Comparison of ENCODE assay signal across 9 mouse cellular contexts in the genomic region with DNA sequence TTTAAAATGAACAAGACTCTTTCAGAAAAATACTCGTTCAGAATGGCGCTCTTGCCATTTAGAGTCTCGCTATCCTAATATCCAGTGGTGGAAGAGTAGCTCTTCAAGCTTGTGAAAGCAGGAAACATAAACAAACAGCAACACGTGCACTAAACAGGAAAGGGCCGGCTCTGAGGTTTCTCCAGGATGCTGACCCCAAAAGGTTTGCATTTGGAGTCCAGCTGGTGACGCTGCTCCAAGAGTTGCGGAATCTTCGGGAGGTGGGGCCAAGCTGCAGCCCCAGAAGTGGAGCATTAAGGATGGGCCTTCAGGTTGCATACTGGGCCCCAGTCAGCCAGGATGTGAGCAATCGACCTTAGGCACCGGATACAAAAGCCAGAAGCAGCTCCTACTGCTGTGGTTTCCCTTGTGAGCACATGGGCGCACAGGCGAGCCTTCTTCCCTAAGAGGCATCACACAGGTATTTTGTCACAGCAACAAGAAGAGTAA.
DNase-seq lines count a peak whose midpoint lies in the region; ATAC-seq and TF ChIP-seq lines count a peak whose summit lies in the region.
"Had no signal": no experiment of that assay in that cellular context is flagged by ENCODE, and none has a peak within 500 bp of the region (broad histone marks: within the 10 kb centered on the region; RNA-seq: fewer than 3 reads in every experiment).

No protein-coding gene starts in this region.

- no peak overlapping the region for H3K9ac ChIP-seq in limb, embryonic 14.5 days (ENCODE audit: low read depth, low read length, severe bottlenecking)
- H3K9ac ChIP-seq in forebrain, embryonic 13.5 days: no peak overlapping the region
- H3K9ac ChIP-seq in forebrain, embryonic 15.5 days (replicated peaks): no peak overlapping the region

- no peaks in the 10 kb centered on the region for H3K27me3 ChIP-seq in limb, embryonic 14.5 days (ENCODE audit: control insufficient read depth, insufficient read depth, low read length)
- no peaks in the 10 kb centered on the region; the same call in 1 of the 2 replicates for H3K27me3 ChIP-seq in forebrain, embryonic 13.5 days
- H3K27me3 ChIP-seq in forebrain, embryonic 15.5 days: no peaks in the 10 kb centered on the region

- 26% methylated on average over 12 of the region's 12 CpGs for WGBS in limb, embryonic 14.5 days
- 80% methylated on average over 12 of the region's 12 CpGs for WGBS in forebrain, embryonic 13.5 days
- WGBS in forebrain, embryonic 15.5 days: 79% methylated on average over 12 of the region's 12 CpGs

- 0 out of 2 replicates have a peak, but pooled peaks cover 4% of the 10 kb centered on the region for H3K36me3 ChIP-seq in limb, embryonic 14.5 days (ENCODE audit: control insufficient read depth, insufficient read depth, low read length)
- no peaks in the 10 kb centered on the region for H3K36me3 ChIP-seq in forebrain, embryonic 13.5 days (ENCODE audit: poor library complexity, severe bottlenecking)
- H3K36me3 ChIP-seq in forebrain, embryonic 15.5 days: no peaks in the 10 kb centered on the region

- peak overlapping the region; percentile 37; the same call in 1 of the 2 replicates for H3K4me2 ChIP-seq in limb, embryonic 14.5 days (replicated peaks; ENCODE audit: low read depth, low read length, severe bottlenecking)
- no peak overlapping the region for H3K4me2 ChIP-seq in forebrain, embryonic 13.5 days
- no peak overlapping the region for H3K4me2 ChIP-seq in forebrain, embryonic 15.5 days (replicated peaks)

- intact Hi-C loops in heart, postnatal 25 days (cut with DNase I): loop anchor here (5.0 kb wide), 1 partner anchor 34 kb away; no protein-coding TSS in a partner anchor
- intact Hi-C loops in left cerebral cortex, postnatal 25 days (cut with DNase I): no loop called here

- H3K4me1 ChIP-seq in brown adipose tissue, adult 24 weeks (ENCODE audit: control insufficient read depth, insufficient read depth, insufficient read length, low read length): peaks cover 43% of the 10 kb centered on the region
- H3K4me1 ChIP-seq in limb, embryonic 14.5 days (ENCODE audit: control insufficient read depth, insufficient read depth, low read length): peaks cover 60% of the 10 kb centered on the region
- no peaks in the 10 kb centered on the region for H3K4me1 ChIP-seq in forebrain, embryonic 13.5 days
- H3K4me1 ChIP-seq in forebrain, embryonic 15.5 days: no peaks in the 10 kb centered on the region; the same call in 1 of the 2 replicates

- peak; percentile 24 for ATAC-seq in limb, embryonic 14.5 days (ENCODE audit: low FRiP score, low read depth)
- ATAC-seq in forebrain, embryonic 13.5 days: no peak
- no peak for ATAC-seq in forebrain, embryonic 15.5 days (replicated peaks)

- no peak for TF ChIP-seq POLR2A in limb, embryonic 14.5 days (IDR thresholded peaks at IDR 0.05; ENCODE audit: borderline replicate concordance, extremely low read depth, insufficient read depth, insufficient read length)

- H3K27ac ChIP-seq in brown adipose tissue, adult 24 weeks (replicated peaks; ENCODE audit: low read depth, low read length): peak overlapping the region; percentile 38; the same call in 1 of the 2 replicates
- H3K27ac ChIP-seq in limb, embryonic 14.5 days (replicated peaks; ENCODE audit: low read depth, low read length): peak overlapping the region; percentile 77
- H3K27ac ChIP-seq in forebrain, embryonic 13.5 days: no peak overlapping the region
- no peak overlapping the region for H3K27ac ChIP-seq in forebrain, embryonic 15.5 days (replicated peaks)
- H3K27ac ChIP-seq: macrophage had no signal

- peak; percentile 86 for DNase-seq in 416B (ENCODE audit: low read depth)
- peak; percentile 28 for DNase-seq in heart, postnatal 25 days (ENCODE audit: low spot score)
- DNase-seq in limb, embryonic 14.5 days (ENCODE audit: low spot score): peak; percentile 56
- peak; percentile 23 to 40 for DNase-seq in thymus, postnatal 36 days
- DNase-seq in left cerebral cortex, postnatal 25 days (ENCODE audit: low spot score in 2 of 2): no peak

- no peak overlapping the region for H3K4me3 ChIP-seq in brown adipose tissue, adult 24 weeks (ENCODE audit: insufficient read depth, low read depth, low read length)
- no peak overlapping the region for H3K4me3 ChIP-seq in limb, embryonic 14.5 days (replicated peaks; ENCODE audit: low read length)
- no peak overlapping the region for H3K4me3 ChIP-seq in forebrain, embryonic 13.5 days
- no peak overlapping the region for H3K4me3 ChIP-seq in forebrain, embryonic 15.5 days

- no peaks in the 10 kb centered on the region for H3K9me3 ChIP-seq in limb, embryonic 14.5 days (ENCODE audit: control insufficient read depth, low read length)
- H3K9me3 ChIP-seq in forebrain, embryonic 13.5 days (replicated peaks): no peaks in the 10 kb centered on the region
- no peaks in the 10 kb centered on the region for H3K9me3 ChIP-seq in forebrain, embryonic 15.5 days

Comparison
In these comparisons a context has a peak if more than half of its experiments do, and no peak if none do; other contexts are left out.
1. DNase-seq: peak in 416B (single experiment), heart, postnatal 25 days (single experiment), limb, embryonic 14.5 days (single experiment) and thymus, postnatal 36 days (2 of 2); none in left cerebral cortex, postnatal 25 days (0 of 2).
2. H3K27ac ChIP-seq: peak in brown adipose tissue, adult 24 weeks (single experiment) and limb, embryonic 14.5 days (single experiment); none in forebrain, embryonic 13.5 days (single experiment) and forebrain, embryonic 15.5 days (single experiment).